31 mouse cellular contexts compared by ENCODE assay signal in the genomic region with DNA sequence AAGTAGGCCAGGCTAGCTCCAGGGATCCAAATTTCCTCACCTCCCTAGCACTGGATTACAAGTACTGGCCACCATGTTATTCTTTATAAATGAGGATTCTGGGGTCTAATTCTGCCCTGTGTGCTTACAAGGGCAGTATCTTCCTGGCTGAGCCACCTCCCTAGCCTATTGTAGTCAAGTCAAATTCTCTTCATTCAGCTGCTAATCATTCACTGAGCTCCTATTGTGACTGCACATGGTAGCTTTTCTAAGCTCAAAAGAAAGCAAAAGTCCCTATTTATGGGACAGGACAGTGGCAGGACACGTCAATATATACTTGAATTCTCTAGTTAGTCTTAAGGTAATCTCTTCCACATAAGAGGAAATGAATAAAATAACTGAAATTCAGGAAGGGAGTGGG. TPM values are rescaled to one million over a fixed set of nuclear protein-coding genes. Genes with fewer than 3 reads are reported as not detected.
DNase-seq lines count a peak whose midpoint lies in the region; ATAC-seq and TF ChIP-seq lines count a peak whose summit lies in the region.
"Had no signal": no experiment of that assay in that cellular context is flagged by ENCODE, and none has a peak within 500 bp of the region (broad histone marks: within the 10 kb centered on the region; RNA-seq: fewer than 3 reads in every experiment).

No protein-coding gene starts in this region.

- H3K4me2 ChIP-seq in midbrain, embryonic 13.5 days (replicated peaks): no peak overlapping the region
- no peak overlapping the region for H3K4me2 ChIP-seq in midbrain, embryonic 15.5 days
- no peak overlapping the region for H3K4me2 ChIP-seq in midbrain, embryonic 16.5 days (ENCODE audit: low read length)
- H3K4me2 ChIP-seq: forebrain, embryonic 13.5 days; heart, embryonic 12.5 days; heart, embryonic 15.5 days; hindbrain, embryonic 14.5 days had no signal

- H3K27me3 ChIP-seq in midbrain, embryonic 10.5 days (ENCODE audit: low read depth, poor library complexity, severe bottlenecking): peaks cover 18% of the 10 kb centered on the region; the same call in 1 of the 2 replicates
- no peaks in the 10 kb centered on the region for H3K27me3 ChIP-seq in midbrain, embryonic 13.5 days
- no peaks in the 10 kb centered on the region for H3K27me3 ChIP-seq in midbrain, embryonic 15.5 days (replicated peaks)
- no peaks in the 10 kb centered on the region for H3K27me3 ChIP-seq in midbrain, embryonic 16.5 days (ENCODE audit: control insufficient read depth, insufficient read depth, low read depth, low read length)
- H3K27me3 ChIP-seq: forebrain, embryonic 13.5 days; heart, embryonic 12.5 days; heart, embryonic 15.5 days had no signal

- H3K27ac ChIP-seq in midbrain, embryonic 10.5 days (replicated peaks): 0 out of 2 replicates have a peak overlapping the region, but pooled peaks have one; percentile 6
- no peak overlapping the region for H3K27ac ChIP-seq in midbrain, embryonic 13.5 days
- H3K27ac ChIP-seq in midbrain, embryonic 15.5 days: no peak overlapping the region
- H3K27ac ChIP-seq in midbrain, embryonic 16.5 days (ENCODE audit: low read length): no peak overlapping the region
- no peak overlapping the region for H3K27ac ChIP-seq in ES-E14 (ENCODE audit: insufficient read depth, low read depth, low read length, poor library complexity, severe bottlenecking)
- H3K27ac ChIP-seq: forebrain, embryonic 10.5 days; forebrain, embryonic 13.5 days; heart, embryonic 15.5 days; hindbrain, embryonic 14.5 days; hindbrain, postnatal 0 days had no signal

- H3K9ac ChIP-seq in midbrain, embryonic 13.5 days (replicated peaks): no peak overlapping the region
- no peak overlapping the region for H3K9ac ChIP-seq in midbrain, embryonic 15.5 days
- H3K9ac ChIP-seq in midbrain, embryonic 16.5 days (ENCODE audit: low read depth, low read length): no peak overlapping the region
- no peak overlapping the region for H3K9ac ChIP-seq in ES-E14 (ENCODE audit: insufficient read depth, low read depth, low read length, poor library complexity, severe bottlenecking)
- H3K9ac ChIP-seq: forebrain, embryonic 13.5 days; heart, embryonic 12.5 days; heart, embryonic 15.5 days; hindbrain, embryonic 14.5 days had no signal

- ATAC-seq in midbrain, embryonic 13.5 days: no peak
- 0 out of 2 replicates have a peak, but pooled peaks have one; percentile 33 for ATAC-seq in midbrain, embryonic 15.5 days (replicated peaks)
- ATAC-seq in midbrain, embryonic 16.5 days: no peak
- ATAC-seq in frontal cortex, adult (ENCODE audit: low TSS enrichment): no peak
- ATAC-seq: activated CD4-positive, CD25-positive, alpha-beta regulatory T cell, adult 4 months; CD4-positive, CD25-positive, alpha-beta regulatory T cell, adult 4 months; forebrain, embryonic 13.5 days; forebrain, embryonic 16.5 days; hindbrain, postnatal 0 days; inflammation-experienced regulatory T-cells, adult 6 months; intestine, embryonic 16.5 days; Patski had no signal

- peak; percentile 19 for DNase-seq in midbrain, embryonic 10.5 days (ENCODE audit: low spot score)
- peak; percentile 25 for DNase-seq in ES-E14 (ENCODE audit: low read depth, low spot score)
- peak; percentile 65 for DNase-seq in ZHBTc4 (ENCODE audit: low read depth, low spot score)
- DNase-seq: adrenal gland, adult 8-10 months; adrenal gland, postnatal 25 days; cerebellum, adult 11-12 months; cerebellum, adult 8-10 months; cerebellum, postnatal 10 days; cerebellum, postnatal 36 days; gastrocnemius, postnatal 25 days; heart, adult 18-20 months; heart, postnatal 10 days; heart, postnatal 4 days had no signal

- no peak overlapping the region for H3K4me3 ChIP-seq in midbrain, embryonic 10.5 days
- no peak overlapping the region for H3K4me3 ChIP-seq in midbrain, embryonic 13.5 days (replicated peaks)
- H3K4me3 ChIP-seq in midbrain, embryonic 15.5 days: no peak overlapping the region
- H3K4me3 ChIP-seq in midbrain, embryonic 16.5 days (ENCODE audit: low read depth, low read length): no peak overlapping the region
- no peak overlapping the region for H3K4me3 ChIP-seq in ES-E14 (ENCODE audit: insufficient read depth in 1 of 2, low read depth in 1 of 2, low read length in 2 of 2, poor library complexity in 1 of 2, severe bottlenecking in 1 of 2)
- H3K4me3 ChIP-seq: forebrain, embryonic 10.5 days; forebrain, embryonic 13.5 days; heart, embryonic 12.5 days; heart, embryonic 15.5 days had no signal

- no peaks in the 10 kb centered on the region for H3K36me3 ChIP-seq in midbrain, embryonic 10.5 days
- no peaks in the 10 kb centered on the region for H3K36me3 ChIP-seq in midbrain, embryonic 13.5 days
- H3K36me3 ChIP-seq in midbrain, embryonic 15.5 days (replicated peaks): no peaks in the 10 kb centered on the region
- no peaks in the 10 kb centered on the region for H3K36me3 ChIP-seq in midbrain, embryonic 16.5 days (ENCODE audit: control insufficient read depth, insufficient read depth, low read length)
- H3K36me3 ChIP-seq in ES-E14 (ENCODE audit: control insufficient read depth, insufficient read depth, low read length, poor library complexity, severe bottlenecking): no peaks in the 10 kb centered on the region
- H3K36me3 ChIP-seq: forebrain, embryonic 10.5 days; G1E; heart, embryonic 12.5 days; heart, embryonic 15.5 days had no signal

- 16% methylated on average over 1 of the region's 1 CpGs for WGBS in midbrain, embryonic 10.5 days
- WGBS in midbrain, embryonic 13.5 days: 5% methylated on average over 1 of the region's 1 CpGs
- 12% methylated on average over 1 of the region's 1 CpGs for WGBS in midbrain, embryonic 15.5 days
- WGBS in midbrain, embryonic 16.5 days: 8% methylated on average over 1 of the region's 1 CpGs

- H3K4me1 ChIP-seq in midbrain, embryonic 10.5 days: peaks cover 24% of the 10 kb centered on the region
- peaks cover 6% of the 10 kb centered on the region for H3K4me1 ChIP-seq in midbrain, embryonic 13.5 days (replicated peaks)
- no peaks in the 10 kb centered on the region for H3K4me1 ChIP-seq in midbrain, embryonic 15.5 days
- H3K4me1 ChIP-seq in midbrain, embryonic 16.5 days (ENCODE audit: control insufficient read depth, insufficient read depth, low read length): 0 out of 2 replicates have a peak, but pooled peaks cover 3% of the 10 kb centered on the region
- H3K4me1 ChIP-seq in ES-E14 (ENCODE audit: control insufficient read depth in 2 of 2, insufficient read depth in 2 of 2, low read length in 2 of 2, poor library complexity in 1 of 2): peaks cover 5 to 7% of the 10 kb centered on the region in 2 experiments; a peak in 2 of 4 replicates

- in situ Hi-C loops in ES-E14 (cut with MboI; ENCODE audit: low sequenced_read_pairs in 2 of 2, unreplicated experiment in 2 of 2): no loop called here

- H3K9me3 ChIP-seq in midbrain, embryonic 10.5 days (replicated peaks): no peaks in the 10 kb centered on the region
- no peaks in the 10 kb centered on the region for H3K9me3 ChIP-seq in midbrain, embryonic 13.5 days
- no peaks in the 10 kb centered on the region for H3K9me3 ChIP-seq in midbrain, embryonic 15.5 days
- no peaks in the 10 kb centered on the region for H3K9me3 ChIP-seq in midbrain, embryonic 16.5 days (replicated peaks; ENCODE audit: control insufficient read depth, low read length, poor library complexity, severe bottlenecking)
- no peaks in the 10 kb centered on the region for H3K9me3 ChIP-seq in ES-E14 (ENCODE audit: control insufficient read depth, insufficient read depth, low read depth, low read length)
- H3K9me3 ChIP-seq: forebrain, embryonic 10.5 days; forebrain, embryonic 13.5 days; G1E; heart, embryonic 12.5 days; heart, embryonic 15.5 days had no signal

TF ChIP-seq in ES-E14, 5 proteins besides CTCF, POLR2A, EP300 and RAD21:
- TF ChIP-seq ZC3H11A (IDR thresholded peaks at IDR 0.05; ENCODE audit: borderline replicate concordance, low read depth, low read length) (no peak), HCFC1 (IDR thresholded peaks at IDR 0.05; ENCODE audit: borderline replicate concordance, insufficient read depth, low read length) (no peak), CHD2 (IDR thresholded peaks at IDR 0.05; ENCODE audit: low read depth, low read length) (no peak), ZNF384 (IDR thresholded peaks at IDR 0.05; ENCODE audit: low read depth, low read length) (no peak), MAFK (IDR thresholded peaks at IDR 0.05; ENCODE audit: insufficient read depth, low read depth, low read length) (no peak)

RNA-seq across cellular contexts. Expression of gene Samd5, which starts 49.7 kb away (rescaled TPM):
- 6.0 and 7.1 TPM in 2 replicates for polyA plus RNA-seq in midbrain, embryonic 10.5 days (2016; fragmentation: Nextera tagmentation; extraction: Ambion mirVana)
- 8.7 and 9.4 TPM in 2 replicates for polyA plus RNA-seq in midbrain, embryonic 13.5 days (2015; fragmentation: Nextera tagmentation; extraction: Ambion mirVana)
- polyA plus RNA-seq in midbrain, embryonic 15.5 days (2015; fragmentation: Nextera tagmentation; extraction: Ambion mirVana): 8.0 and 9.8 TPM in 2 replicates
- polyA plus RNA-seq in midbrain, embryonic 16.5 days (2015; fragmentation: Nextera tagmentation; extraction: Ambion mirVana): 7.7 and 8.7 TPM in 2 replicates
- 1.2 and 2.1 TPM in 2 replicates for total RNA-seq in ES-E14 (2012; rRNA removed)
- polyA plus RNA-seq: activated CD4-positive, CD25-positive, alpha-beta regulatory T cell, adult 4 months; C2C12; CD4-positive, CD25-positive, alpha-beta regulatory T cell, adult 4 months; G1E; inflammation-experienced regulatory T-cells, adult 6 months had no signal
